Mouse (Mus musculus) naive thymus-derived CD4-positive, alpha-beta T cell, adult 5 months (primary cell): ENCODE measurements around the gene Lgals7. TPM values are rescaled to one million over a fixed set of nuclear protein-coding genes. Genes with fewer than 3 reads are reported as not detected.

ENCODE experiments used
- polyA plus RNA-seq: library from polyadenylated mRNA; unstranded; fragments of 100-300 nt; shearing (Covaris generic); gene quantifications from one replicate; pipeline ENCODE4 v1.2.1, GENCODE M21; 2017

Gene Lgals7
- 1.9 TPM for polyA plus RNA-seq

DNA sequence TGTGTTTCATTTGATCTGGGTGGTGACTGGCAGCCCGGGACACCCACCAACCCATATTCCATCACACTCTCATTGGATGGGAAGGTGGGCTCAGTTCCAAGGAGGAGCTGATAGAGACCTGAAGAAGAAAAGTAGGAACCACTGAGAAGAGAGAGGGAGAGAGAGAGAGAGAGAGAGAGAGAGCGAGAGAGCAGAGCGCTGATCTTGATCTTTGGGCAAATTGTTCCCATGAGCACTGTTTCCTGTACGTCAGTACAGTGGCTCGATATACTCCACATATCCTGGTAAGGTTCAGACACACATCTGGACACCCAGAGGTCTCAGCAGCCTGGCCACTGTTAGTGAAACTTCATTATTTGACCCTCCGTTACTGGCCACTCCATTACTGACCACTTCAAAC lies at the start of gene Lgals7:
Gene Lgals7, plus strand, starts transcription at position 314 of the 400 bp plus-strand sequence.

DNA sequence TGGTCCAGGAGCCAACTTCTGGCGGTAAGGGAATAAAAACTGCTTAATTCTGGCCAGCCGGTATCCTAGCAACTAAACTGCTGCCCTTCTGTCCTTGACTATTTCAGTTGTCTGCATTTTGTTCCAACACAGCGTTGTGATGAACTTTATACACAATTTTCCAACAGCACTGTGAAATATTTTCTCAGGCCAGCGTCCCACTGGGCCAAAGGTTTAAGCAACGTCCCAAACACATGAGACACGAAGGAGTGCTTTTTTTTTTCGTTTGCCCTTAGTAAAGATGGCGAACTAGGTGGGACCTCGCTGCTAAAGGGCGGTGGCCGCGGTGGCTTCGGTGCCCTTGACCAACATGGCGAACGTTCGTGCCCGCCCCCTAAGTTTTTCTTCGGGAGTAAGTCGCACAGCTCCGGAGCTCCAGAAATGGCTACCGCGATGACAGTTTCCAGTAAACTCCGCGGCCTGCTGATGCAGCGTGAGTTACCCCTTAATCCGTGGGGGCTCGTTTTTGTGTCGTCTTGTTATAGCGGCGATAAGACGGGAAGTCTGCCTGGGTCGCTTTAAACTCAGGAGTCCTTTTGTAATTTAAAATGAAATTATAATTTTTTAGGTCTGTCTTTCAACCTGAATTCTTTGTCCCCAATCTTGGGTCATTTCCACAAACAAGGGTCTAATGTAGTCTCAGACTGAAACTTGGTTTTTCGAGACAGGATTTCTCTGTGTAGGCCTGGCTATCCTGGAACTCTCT lies 38.5 kb upstream of the Lgals7 start, which contains the start of gene Ech1:
Gene Ech1, plus strand, starts transcription at position 277 of the 745 bp plus-strand sequence.

DNA sequence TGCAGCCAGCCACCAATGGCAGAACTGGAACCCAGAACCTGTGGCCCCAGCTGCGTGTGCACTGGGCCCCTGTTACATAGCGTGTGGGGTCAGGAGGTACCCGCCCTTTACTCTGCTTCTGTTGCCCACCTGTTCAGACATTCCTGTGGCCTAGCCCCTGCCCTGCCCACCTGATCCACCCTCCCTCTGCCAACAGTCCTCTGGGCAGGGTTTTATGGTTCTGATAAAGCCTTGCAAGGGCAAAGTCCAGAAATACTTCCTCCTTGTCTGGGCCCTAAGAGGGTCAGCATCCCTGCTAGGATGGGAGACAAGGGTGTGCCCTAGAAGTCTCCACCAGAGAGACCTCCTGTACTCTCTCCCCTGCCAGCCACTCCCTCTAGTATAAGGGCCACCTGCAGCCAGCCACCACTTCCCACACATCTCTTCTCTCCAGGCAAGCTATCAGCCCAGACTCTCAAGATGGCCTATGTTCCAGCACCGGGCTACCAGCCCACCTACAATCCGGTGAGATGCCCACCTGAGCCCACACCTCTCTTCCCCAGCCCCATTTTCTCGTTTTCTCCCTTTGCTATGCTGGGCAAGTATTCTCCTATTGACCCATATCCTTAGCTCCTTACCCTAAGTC lies 29.8 kb upstream of the Lgals7 start, which contains the start of gene Lgals4:
Gene Lgals4, plus strand, starts transcription at position 132 of the 625 bp plus-strand sequence.

DNA sequence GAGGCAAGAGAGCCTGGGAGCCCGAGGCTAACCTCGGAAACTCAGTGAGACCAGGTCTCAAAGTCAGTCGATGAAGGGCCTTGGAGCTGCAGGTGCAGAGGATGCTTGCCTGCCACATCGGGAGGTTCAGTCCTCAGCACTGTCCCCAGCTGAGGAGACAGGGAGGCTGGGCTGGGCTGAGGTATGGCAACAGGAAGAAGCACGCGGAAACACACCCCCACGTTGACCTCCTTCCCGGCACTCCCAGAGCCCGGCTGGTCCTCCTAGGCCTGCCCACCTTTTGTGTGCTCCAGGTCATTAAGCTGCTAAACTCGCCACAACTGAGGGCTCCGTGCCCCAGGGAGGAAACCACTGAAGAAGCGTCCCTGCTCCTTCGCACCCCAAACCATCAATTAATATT lies 17.5 kb downstream of the Lgals7 start, which contains the start of gene Capn12:
Gene Capn12, plus strand, starts transcription at position 224 of the 400 bp plus-strand sequence.

Other genes with a start within 250 kb of the Lgals7 start
- not detected for gene Acp7, start 232.5 kb upstream of the Lgals7 start, polyA plus RNA-seq
- 1.0 TPM for gene Fbxo27, start 171.0 kb upstream of the Lgals7 start, polyA plus RNA-seq
- gene Fbxo17, start 147.0 kb upstream of the Lgals7 start, polyA plus RNA-seq, result 16.6 TPM
- gene Mrps12, start 122.0 kb upstream of the Lgals7 start, polyA plus RNA-seq, result 48.4 TPM
- 21.3 TPM for gene Sars2, start 121.9 kb upstream of the Lgals7 start, polyA plus RNA-seq
- not detected for gene Ccer2, start 107.7 kb upstream of the Lgals7 start, polyA plus RNA-seq
- 70.1 TPM for gene Sirt2, start 97.1 kb upstream of the Lgals7 start, polyA plus RNA-seq
- 139 TPM for gene Nfkbib, start 96.3 kb upstream of the Lgals7 start, polyA plus RNA-seq
- 155 TPM for gene Rinl, start 74.9 kb upstream of the Lgals7 start, polyA plus RNA-seq
- gene Hnrnpl, start 55.3 kb upstream of the Lgals7 start, polyA plus RNA-seq, result 428 TPM
- gene Ech1, start 38.6 kb upstream of the Lgals7 start, polyA plus RNA-seq, result 114 TPM
- gene Lgals4, start 30.0 kb upstream of the Lgals7 start, polyA plus RNA-seq, result 29.6 TPM
- 0.25 TPM for gene Capn12, start 17.6 kb downstream of the Lgals7 start, polyA plus RNA-seq
- gene Actn4, start 98.5 kb downstream of the Lgals7 start, polyA plus RNA-seq, result 297 TPM
- 355 TPM for gene Eif3k, start 118.0 kb downstream of the Lgals7 start, polyA plus RNA-seq
- 107 TPM for gene Map4k1, start 118.2 kb downstream of the Lgals7 start, polyA plus RNA-seq